Mouse (Mus musculus) midbrain, embryonic 16.5 days (tissue): ENCODE measurements around the gene Cbln1. TPM values are rescaled to one million over a fixed set of nuclear protein-coding genes. Genes with fewer than 3 reads are reported as not detected.

ENCODE experiments used
- ATAC-seq: fragments of 200-750 bp; cut with Nextera tagmentation; 2 replicates; pipeline ENCODE4 v1.8.0; 2017; ENCODE audit warnings: moderate TSS enrichment
- H3K27ac ChIP-seq: fragments of 300-500 bp; sonication (generic); 2 replicates; pipeline ENCODE4 v1.5.1; 2014; ENCODE audit warnings: mild to moderate bottlenecking, low read length, mixed read lengths
- H3K27me3 ChIP-seq: fragments of 300-500 bp; sonication (generic); 2 replicates; pipeline ENCODE4 v1.6.1; 2014; ENCODE audit warnings: low read depth, low read length, mixed read lengths; ENCODE audit not compliant: control insufficient read depth, insufficient read depth
- H3K36me3 ChIP-seq: fragments of 300-500 bp; sonication (generic); 2 replicates; pipeline ENCODE4 v1.6.1; 2014; ENCODE audit warnings: mild to moderate bottlenecking, low read length, moderate library complexity, mixed read lengths; ENCODE audit not compliant: control insufficient read depth, insufficient read depth
- H3K4me1 ChIP-seq: fragments of 300-500 bp; sonication (generic); 2 replicates; pipeline ENCODE4 v1.6.1; 2014; ENCODE audit warnings: mild to moderate bottlenecking, low read length, mixed read lengths; ENCODE audit not compliant: control insufficient read depth, insufficient read depth
- H3K4me2 ChIP-seq: fragments of 300-500 bp; sonication (generic); 2 replicates; pipeline ENCODE4 v1.6.1; 2014; ENCODE audit warnings: mild to moderate bottlenecking, low read length, mixed read lengths
- H3K4me3 ChIP-seq: fragments of 300-500 bp; sonication (generic); 2 replicates; pipeline ENCODE4 v1.5.1; 2014; ENCODE audit warnings: low read depth, mild to moderate bottlenecking, low read length, moderate library complexity, mixed read lengths
- H3K9ac ChIP-seq: fragments of 300-500 bp; sonication (generic); 2 replicates; pipeline ENCODE4 v1.6.1; 2014; ENCODE audit warnings: low read depth, low read length, mixed read lengths
- H3K9me3 ChIP-seq: fragments of 300-500 bp; sonication (generic); replicated peaks from 2 replicates; pipeline ENCODE4 v1.6.1; 2014; ENCODE audit warnings: mild to moderate bottlenecking, low read length, mixed read lengths; ENCODE audit not compliant: control insufficient read depth, poor library complexity, severe bottlenecking
- WGBS: fragments of 180-500 bp; shearing (Covaris S2); extraction: QIAGEN DNeasy Blood & Tissue Kit; methylation state at CpG from one replicate; pipeline ENCODE4 v1.1.7; 2014; 5-methylcytosine and 5-hydroxymethylcytosine counted together
- polyA plus RNA-seq: library from polyadenylated mRNA; unstranded; fragments of >200 nt; fragmentation: Nextera tagmentation; extraction: Ambion mirVana; gene quantifications from 2 replicates; pipeline ENCODE4 v1.2.1, GENCODE M21; 2015

Gene Cbln1
- polyA plus RNA-seq, 1 experiment from 2014 or later: 16.7 TPM

- no peak overlapping the region for H3K9ac ChIP-seq
- no peaks in the 10 kb centered on the region for H3K36me3 ChIP-seq
- no peak overlapping the region for H3K4me3 ChIP-seq
- H3K9me3 ChIP-seq: no peaks in the 10 kb centered on the region
- no peaks in the 10 kb centered on the region for H3K4me1 ChIP-seq
- no peak for ATAC-seq
- WGBS: 61% methylated on average over 5 of the region's 5 CpGs
- H3K27me3 ChIP-seq: no peaks in the 10 kb centered on the region
- H3K4me2 ChIP-seq: no peak overlapping the region
- H3K27ac ChIP-seq: no peak overlapping the region
Observed at GRCm38 (mm10) chr8:87424706-87425105, 47.7 kb downstream of the Cbln1 start.

GRCm38 (mm10) chr8:87421697-87422096, 50.7 kb downstream of the Cbln1 start:
- WGBS: 79% methylated on average over 8 of the region's 8 CpGs
- no peaks in the 10 kb centered on the region for H3K9me3 ChIP-seq
- no peak overlapping the region for H3K4me3 ChIP-seq
- H3K9ac ChIP-seq: no peak overlapping the region
- H3K4me2 ChIP-seq: no peak overlapping the region
- H3K4me1 ChIP-seq: no peaks in the 10 kb centered on the region
- no peaks in the 10 kb centered on the region for H3K36me3 ChIP-seq
- no peak overlapping the region for H3K27ac ChIP-seq
- ATAC-seq: no peak
- no peaks in the 10 kb centered on the region for H3K27me3 ChIP-seq

Other genes starting within 250 kb of the Cbln1 start
- not detected in 2 replicates for gene 4933402J07Rik, start 91.2 kb upstream of the Cbln1 start, polyA plus RNA-seq